Mouse (Mus musculus) heart, postnatal 0 days (tissue): ENCODE measurements at regions not wholly inside any gene's neighbourhood (a gene's known extent, or its start where the extent isn't known, plus 50 kb on each side); places are given as distances from the start of the nearest gene placed in this dataset.

Source experiments
- CTCF ChIP-seq: IDR thresholded peaks from 2 replicates; pipeline ENCODE4 v1.5.1; 2016; ENCODE audit warnings: antibody characterized with exemption, control low read depth, low read depth
- EP300 ChIP-seq: IDR thresholded peaks from 2 replicates; pipeline ENCODE4 v1.6.1; 2016; ENCODE audit warnings: antibody characterized with exemption, low read depth

DNA sequence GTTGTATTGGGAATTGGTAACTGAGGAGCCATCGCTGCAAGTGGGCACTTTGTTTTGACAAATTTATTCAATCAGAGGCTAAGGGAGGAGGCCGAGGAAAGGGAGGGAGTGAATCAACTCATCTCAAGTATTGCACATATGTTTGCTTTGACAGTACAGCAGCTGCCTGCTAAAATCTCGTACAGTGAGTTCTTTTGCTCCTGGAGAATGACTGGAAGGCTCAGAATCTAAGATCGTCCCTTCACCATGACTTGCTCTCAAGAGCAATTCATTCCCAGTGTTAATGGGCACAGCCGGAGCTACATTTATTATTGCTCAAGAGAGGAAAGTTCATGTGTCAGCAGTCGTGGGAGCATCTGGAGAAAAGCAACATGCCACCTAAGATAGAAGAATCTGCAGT, 567.6 kb upstream of the Got2 start:
- TF ChIP-seq CTCF (no peak), EP300 (no peak)
